Mouse (Mus musculus): ENCODE results near the gene Rasa4. TPM values are rescaled to one million over a fixed set of nuclear protein-coding genes. Genes with fewer than 3 reads are reported as not detected.
A peak's percentile ranks its signal among the peaks of the same experiment; 100 is the strongest.
"Not testable (repeated sequence)": the region's sequence is repeated elsewhere in the genome, so short reads cannot be mapped to it uniquely, and the experiment has no call there.

Gene Rasa4
- 10 to 100 TPM; 32.3 to 34.8 TPM for total RNA-seq (2021)
- long read RNA-seq, experiment 1, transcript Rasa4-201 (21 exons, 2,914 nt), result major isoform, 16 of 41 reads
- long read RNA-seq, experiment 1, partial matches to known transcripts, result 6 of 41 reads
- long read RNA-seq, experiment 1, other reads (novel, unspliced or antisense), result 19 of 41 reads
- long read RNA-seq, experiment 2, transcript Rasa4-201 (21 exons, 2,914 nt), result major isoform, 13 of 43 reads
- long read RNA-seq, experiment 2, partial matches to known transcripts, result 5 of 43 reads
- long read RNA-seq, experiment 2, other reads (novel, unspliced or antisense), result 23 of 43 reads

GRCm38 (mm10) chr5:136083669-136084107, at the start of gene Rasa4:
Gene Rasa4 (plus strand): TSS chr5:136083916.
- DNase-seq (ENCODE audit: low spot score), result peak; percentile 96

GRCm38 (mm10) chr5:136034868-136035267, 48.8 kb upstream of the Rasa4 start:
- no peak for DNase-seq (ENCODE audit: low spot score)

- no peak for DNase-seq (ENCODE audit: low spot score)
Observed at GRCm38 (mm10) chr5:136035285-136035684, 48.4 kb upstream of the Rasa4 start.

GRCm38 (mm10) chr5:136036667-136037066, 47.0 kb upstream of the Rasa4 start:
- no peak for DNase-seq (ENCODE audit: low spot score)

GRCm38 (mm10) chr5:136038258-136039214, 45.2 kb upstream of the Rasa4 start, which contains the start of gene Upk3b:
Gene Upk3b (plus strand): TSS chr5:136038496.
- no peak for DNase-seq (ENCODE audit: low spot score)

- DNase-seq (ENCODE audit: low spot score), result no peak
Observed at GRCm38 (mm10) chr5:136040210-136040609, 43.5 kb upstream of the Rasa4 start.

DNA sequence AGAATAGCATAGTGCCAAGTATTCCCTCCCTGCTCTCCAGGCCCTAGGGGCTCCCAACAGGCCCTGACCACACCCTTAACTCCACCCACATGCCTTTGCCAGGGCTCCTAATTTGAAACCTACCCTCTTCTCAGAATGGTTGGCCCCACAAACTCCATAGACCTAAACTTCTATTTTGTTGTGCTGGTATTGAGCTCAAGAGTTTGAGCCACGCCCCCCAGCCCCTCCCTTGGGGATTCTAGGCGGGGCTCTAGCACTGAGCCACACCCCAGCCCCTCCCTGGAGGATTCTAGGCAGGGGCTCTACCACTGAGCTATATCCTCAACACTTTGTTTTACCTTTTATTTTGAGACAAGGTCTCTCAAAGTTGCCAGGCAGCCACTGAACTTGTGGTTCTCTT, 42.5 kb upstream of the Rasa4 start:
- DNase-seq (ENCODE audit: low spot score), result no peak

DNA sequence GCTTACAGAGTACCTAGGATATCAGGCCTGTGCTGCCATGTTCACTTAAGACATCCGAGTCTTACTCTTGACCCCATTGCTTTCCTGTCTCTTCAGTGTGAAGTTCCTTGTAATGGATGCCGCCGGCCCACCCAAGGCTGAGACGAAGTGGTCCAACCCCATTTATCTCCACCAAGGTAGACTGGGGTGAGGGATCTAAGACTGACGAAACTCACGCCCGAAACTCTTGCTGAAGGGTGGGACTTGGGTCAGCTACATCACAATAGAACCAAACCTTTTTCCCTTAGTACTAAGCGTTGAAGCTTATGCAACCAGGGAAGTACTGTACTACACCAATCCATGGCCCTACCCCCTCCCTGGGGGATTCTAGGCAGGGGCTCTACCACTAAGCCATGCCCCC, 42.0 kb upstream of the Rasa4 start:
- no peak for DNase-seq (ENCODE audit: low spot score)

GRCm38 (mm10) chr5:136044865-136045264, 38.9 kb upstream of the Rasa4 start:
- no peak for DNase-seq (ENCODE audit: low spot score)

DNA sequence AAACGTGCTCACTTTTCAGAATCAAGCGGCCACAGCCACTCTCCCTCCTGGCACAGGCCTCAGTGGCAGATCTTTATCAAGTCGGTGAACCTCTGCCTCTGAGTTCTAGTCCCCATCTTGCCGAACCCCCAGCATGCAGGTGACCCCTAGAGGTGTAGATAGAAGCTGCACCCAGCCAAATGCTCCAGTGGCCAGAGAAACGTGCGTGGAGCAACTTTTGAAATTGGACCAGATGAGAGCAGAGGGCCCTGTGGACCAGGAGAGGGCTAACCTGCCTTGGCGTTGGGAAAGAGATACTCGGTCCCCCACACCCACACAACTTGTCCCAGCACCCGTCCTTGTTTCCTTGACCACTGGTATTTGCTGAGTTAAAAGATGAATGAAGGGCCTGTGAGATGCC, 38.3 kb upstream of the Rasa4 start:
- DNase-seq (ENCODE audit: low spot score), result no peak

- DNase-seq (ENCODE audit: low spot score), result peak; percentile 84
Observed at GRCm38 (mm10) chr5:136045987-136046386, 37.7 kb upstream of the Rasa4 start.

- not testable (repeated sequence) for DNase-seq (ENCODE audit: low spot score)
Observed at GRCm38 (mm10) chr5:136048541-136048940, 35.2 kb upstream of the Rasa4 start.

GRCm38 (mm10) chr5:136049926-136050325, 33.8 kb upstream of the Rasa4 start:
- no peak for DNase-seq (ENCODE audit: low spot score)

DNA sequence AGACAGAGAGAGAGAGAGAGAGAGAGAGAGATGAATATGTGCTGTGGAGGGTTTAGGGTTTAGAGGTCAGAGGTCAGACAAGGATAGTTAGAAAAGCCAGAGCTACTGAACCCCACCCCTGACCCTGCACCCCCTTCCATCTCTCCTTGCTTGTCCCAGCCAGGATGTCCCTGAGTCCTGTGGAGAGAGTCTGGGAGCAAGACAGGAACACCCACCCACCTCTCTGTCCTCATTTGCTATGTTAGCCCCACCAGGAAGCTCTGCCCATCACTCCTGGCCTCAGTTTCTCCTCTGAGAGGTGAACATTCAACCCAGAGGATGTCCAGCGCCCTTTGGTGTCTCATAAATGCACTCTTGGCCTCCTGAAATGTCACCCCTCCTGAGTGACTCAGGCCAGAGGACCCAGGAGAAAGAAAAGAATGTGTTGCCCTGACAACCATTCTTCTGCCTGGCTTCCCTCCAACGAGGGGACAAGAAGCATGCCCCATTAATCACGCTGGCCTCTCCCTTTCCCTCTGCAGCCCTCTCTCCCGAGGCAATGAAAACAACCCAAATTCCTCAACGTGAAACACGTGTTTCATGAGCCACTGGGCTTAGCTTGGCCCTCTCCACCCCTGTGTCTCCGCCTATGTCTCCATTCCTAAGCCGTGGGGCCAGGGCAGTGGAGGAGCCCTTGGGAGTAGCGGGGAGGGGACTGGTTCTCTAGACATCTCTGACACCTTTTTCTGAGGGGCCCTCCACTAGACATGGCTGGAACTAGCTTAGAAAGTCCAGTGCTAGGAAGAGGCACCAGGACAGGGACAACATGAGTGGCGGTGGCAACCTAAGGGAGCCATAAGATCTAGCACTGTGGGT, 32.3 kb upstream of the Rasa4 start:
- peak; percentile 63 for DNase-seq (ENCODE audit: low spot score)

- DNase-seq (ENCODE audit: low spot score), result no peak
Observed at GRCm38 (mm10) chr5:136052861-136053655, 30.7 kb upstream of the Rasa4 start.

DNA sequence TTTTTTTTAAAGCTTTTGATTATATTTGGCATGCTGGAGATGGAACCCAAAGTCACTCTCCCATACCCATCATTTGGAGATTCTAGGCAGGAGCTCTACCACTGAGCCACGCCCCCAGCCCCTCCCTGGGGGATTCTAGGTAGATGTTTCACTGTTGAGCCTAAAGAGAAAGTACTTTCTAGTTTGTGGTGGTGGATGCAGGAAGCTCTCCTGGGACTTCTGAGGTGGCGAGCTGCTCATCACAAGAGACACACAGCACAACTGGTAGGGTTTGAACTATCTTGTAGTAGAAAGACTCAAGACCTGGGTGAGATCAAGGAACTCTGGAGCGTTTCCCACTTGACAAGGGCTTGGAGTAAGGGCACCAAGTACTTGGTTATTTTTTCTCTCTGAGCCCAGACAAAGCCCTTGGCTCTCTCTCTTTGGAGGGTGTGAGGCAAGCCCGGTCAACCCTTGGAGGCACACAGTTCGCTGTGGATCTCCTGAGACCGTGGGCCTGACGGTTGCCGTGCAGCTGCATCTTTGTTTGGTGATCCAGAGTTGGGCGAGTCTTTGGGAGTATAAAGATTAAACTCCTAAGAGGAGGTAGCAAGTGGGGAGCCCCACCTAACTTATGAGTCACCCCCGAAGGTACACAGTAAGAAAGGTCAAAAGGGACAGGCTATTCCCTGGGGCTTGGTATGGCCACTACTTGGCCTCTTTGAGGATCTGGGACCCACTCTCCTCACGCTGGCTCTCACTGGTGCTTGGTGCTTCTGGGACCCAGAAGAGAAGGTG, 29.2 kb upstream of the Rasa4 start, which contains the start of gene Upk3bl:
Gene Upk3bl (plus strand): TSS at position 192 of the 777 bp plus-strand sequence.
- DNase-seq (ENCODE audit: low spot score), result no peak

DNA sequence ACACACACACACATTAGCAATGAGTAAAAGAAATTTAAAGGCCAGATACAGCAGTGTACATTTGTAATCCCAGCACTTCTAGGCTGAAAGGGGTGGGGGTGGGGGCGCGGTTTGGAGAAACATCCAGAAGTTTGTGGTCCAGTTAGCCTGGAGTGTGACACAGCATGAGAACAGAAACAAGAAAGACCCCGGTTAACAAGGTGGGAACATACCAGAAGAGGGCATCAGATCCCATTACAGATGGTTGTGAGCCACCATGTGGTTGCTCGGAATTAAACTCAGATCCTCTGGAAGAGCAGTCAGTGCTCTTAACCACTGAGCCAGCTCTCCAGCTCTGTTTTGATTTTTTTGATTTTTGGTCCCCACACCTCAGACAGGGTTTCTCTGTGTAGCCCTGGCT, 27.7 kb upstream of the Rasa4 start:
- DNase-seq (ENCODE audit: low spot score), result no peak

DNA sequence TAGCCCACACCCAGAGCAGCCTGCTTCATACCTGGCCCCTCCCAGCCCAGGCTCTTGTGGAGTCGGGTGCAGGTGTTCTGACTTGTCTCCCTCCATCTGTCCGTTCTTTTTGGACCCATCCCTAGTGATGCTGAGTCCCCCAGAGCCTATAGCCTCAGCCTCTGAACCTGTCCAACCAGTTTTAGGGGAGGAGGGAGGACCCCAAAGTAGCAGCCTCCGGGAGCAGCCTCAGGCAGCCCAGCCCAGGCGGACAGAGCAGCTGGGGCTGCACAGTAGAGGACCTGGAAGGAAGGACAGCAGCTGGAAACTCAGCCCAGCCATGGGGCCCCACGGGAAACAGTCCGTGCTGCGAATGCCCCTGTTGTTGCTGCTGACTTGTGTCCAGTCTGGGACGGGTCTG, 26.6 kb upstream of the Rasa4 start:
- no peak for DNase-seq (ENCODE audit: low spot score)

DNA sequence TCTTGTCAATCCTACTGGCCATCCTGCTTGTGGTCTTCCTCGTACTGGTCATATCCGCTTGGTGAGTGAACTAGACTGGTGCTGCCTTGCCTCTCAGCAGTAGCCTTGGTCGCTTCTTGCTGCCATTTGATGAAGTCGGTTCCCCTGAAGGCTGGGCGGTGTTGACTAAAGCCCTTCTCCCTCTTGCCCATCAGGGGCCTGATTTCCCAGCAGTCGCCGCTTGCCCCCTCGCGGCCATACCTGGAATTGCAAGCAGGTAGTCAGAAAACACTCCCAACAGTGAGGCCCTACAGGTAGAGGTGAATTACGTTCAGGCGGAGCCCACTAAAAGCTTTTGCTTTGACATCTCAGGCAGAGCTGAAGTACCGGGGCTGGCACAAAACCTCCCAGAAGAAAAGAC, 22.1 kb upstream of the Rasa4 start:
- peak; percentile 82 for DNase-seq (ENCODE audit: low spot score)

- no peak for DNase-seq (ENCODE audit: low spot score)
Observed at GRCm38 (mm10) chr5:136063920-136064319, 19.8 kb upstream of the Rasa4 start.

Measured in gastrocnemius, adult 18-20 months (tissue).